In the genomic region with DNA sequence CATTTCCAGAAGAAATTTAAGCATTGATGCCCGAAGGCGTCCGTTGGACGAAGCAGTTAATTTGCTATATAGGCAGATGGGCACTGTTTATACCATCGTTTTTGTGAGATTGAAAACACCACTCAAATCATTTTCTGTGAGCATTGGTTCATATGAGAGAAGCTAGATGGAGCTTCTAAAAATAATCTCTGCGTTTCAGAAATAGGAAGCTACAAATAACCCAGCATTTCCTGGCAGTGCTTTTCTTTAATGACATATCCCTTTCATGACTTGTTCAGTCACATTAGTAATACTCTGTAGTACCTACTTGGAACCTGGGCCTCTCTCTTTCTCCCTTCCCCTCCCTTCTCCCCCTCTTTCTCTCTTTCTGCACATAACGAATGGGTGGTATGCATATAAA, we compare ENCODE assay signal across 8 mouse cellular contexts. TPM values are rescaled to one million over a fixed set of nuclear protein-coding genes. Genes with fewer than 3 reads are reported as not detected.
A peak's percentile ranks its signal among the peaks of the same experiment; 100 is the strongest.
DNase-seq lines count a peak whose midpoint lies in the region; ATAC-seq and TF ChIP-seq lines count a peak whose summit lies in the region.

No protein-coding gene starts in this region.

- H3K9ac ChIP-seq in limb, embryonic 15.5 days: peak overlapping the region; percentile 93

- peak overlapping the region; percentile 100 for H3K4me3 ChIP-seq in gastrocnemius, adult 2 months
- peak overlapping the region; percentile 83 for H3K4me3 ChIP-seq in embryonic fibroblast, embryonic 13.5 days (ENCODE audit: insufficient read depth, low read length)
- H3K4me3 ChIP-seq in limb, embryonic 15.5 days: peak overlapping the region; percentile 89

- H3K4me1 ChIP-seq in embryonic fibroblast, embryonic 13.5 days (ENCODE audit: control insufficient read depth, insufficient read depth, low read length): peaks cover 7% of the 10 kb centered on the region
- peaks cover 5% of the 10 kb centered on the region for H3K4me1 ChIP-seq in limb, embryonic 15.5 days

- no peaks in the 10 kb centered on the region for H3K9me3 ChIP-seq in limb, embryonic 15.5 days

- ATAC-seq in limb, embryonic 15.5 days (ENCODE audit: insufficient number of reproducible peaks, low FRiP score, low TSS enrichment, low read depth): no peak
- no peak for ATAC-seq in megakaryocyte-erythroid progenitor cell, adult 5-6 weeks (replicated peaks; ENCODE audit: low FRiP score, low TSS enrichment, poor library complexity, severe bottlenecking)

- WGBS in limb, embryonic 15.5 days: 24% methylated on average over 7 of the region's 7 CpGs

- no peak for TF ChIP-seq CTCF in gastrocnemius, adult 2 months (IDR thresholded peaks at IDR 0.05)
- no peak for TF ChIP-seq CTCF in embryonic fibroblast, embryonic 13.5 days (IDR thresholded peaks at IDR 0.05; ENCODE audit: borderline replicate concordance, insufficient read depth, low read length)

- TF ChIP-seq POLR2A in embryonic fibroblast, embryonic 13.5 days (IDR thresholded peaks at IDR 0.05; ENCODE audit: low read depth, low read length): no peak

- H3K4me2 ChIP-seq in limb, embryonic 15.5 days: peak overlapping the region; percentile 58

- H3K27me3 ChIP-seq in limb, embryonic 15.5 days: peaks cover 6% of the 10 kb centered on the region; the same call in 1 of the 2 replicates

- intact Hi-C loops in gastrocnemius, adult 2 months (cut with DNase I): loop anchor here (5.0 kb wide), 1 partner anchor 37 kb away; the partner anchor contains the start of gene Slc30a4

- DNase-seq in gastrocnemius, adult 2 months: no peak
- DNase-seq in gastrocnemius, postnatal 4 days (ENCODE audit: low spot score in 2 of 2): no peak
- DNase-seq in 416B (ENCODE audit: low read depth): peak; percentile 40
- no peak for DNase-seq in right cerebral cortex, postnatal 25 days
- no peak for DNase-seq in thymus, postnatal 4 days

- 0 out of 2 replicates have a peak, but pooled peaks cover 8% of the 10 kb centered on the region for H3K36me3 ChIP-seq in limb, embryonic 15.5 days

- H3K27ac ChIP-seq in gastrocnemius, adult 2 months: peak overlapping the region; percentile 99
- peak overlapping the region; percentile 56 for H3K27ac ChIP-seq in embryonic fibroblast, embryonic 13.5 days (ENCODE audit: insufficient read depth, low read length)
- H3K27ac ChIP-seq in limb, embryonic 15.5 days: peak overlapping the region; percentile 97; the same call in 1 of the 2 replicates

RNA-seq across cellular contexts. Expression of gene Bloc1s6, which starts 0.7 kb away (rescaled TPM):
- total RNA-seq in gastrocnemius, adult 2 months (2021): 10 to 100 TPM; 14.5 to 20.6 TPM
- total RNA-seq in gastrocnemius, postnatal 4 days (2021): 10 to 100 TPM; 23.8 to 26.0 TPM
- 36.4 and 36.5 TPM in 2 replicates for polyA plus RNA-seq in embryonic fibroblast, embryonic 13.5 days (2011; ENCODE audit: insufficient read length, low read depth, missing spikeins)
- 47.5 and 48.0 TPM in 2 replicates for polyA plus RNA-seq in limb, embryonic 15.5 days (2015; fragmentation: Nextera tagmentation; extraction: Ambion mirVana)
- 14.7 and 16.3 TPM in 2 replicates for total RNA-seq in megakaryocyte-erythroid progenitor cell, adult 5-6 weeks (2014; fragmentation: Nextera tagmentation)
- total RNA-seq in megakaryocyte-erythroid progenitor cell, adult 5-6 weeks (2017): 21.1 and 27.6 TPM in 2 replicates

RNA-seq across cellular contexts. Expression of gene Sqor, which starts 26.0 kb away (rescaled TPM):
- 10 to 100 TPM; 30.5 to 30.9 TPM for total RNA-seq in gastrocnemius, adult 2 months (2021)
- total RNA-seq in gastrocnemius, postnatal 4 days (2021): 10 to 100 TPM; 10.4 to 11.4 TPM
- polyA plus RNA-seq in embryonic fibroblast, embryonic 13.5 days (2011; ENCODE audit: insufficient read length, low read depth, missing spikeins): 16.2 and 22.2 TPM in 2 replicates
- 8.0 and 10.3 TPM in 2 replicates for polyA plus RNA-seq in limb, embryonic 15.5 days (2015; fragmentation: Nextera tagmentation; extraction: Ambion mirVana)
- 42.0 and 58.0 TPM in 2 replicates for total RNA-seq in megakaryocyte-erythroid progenitor cell, adult 5-6 weeks (2014; fragmentation: Nextera tagmentation)
- 32.6 and 48.8 TPM in 2 replicates for total RNA-seq in megakaryocyte-erythroid progenitor cell, adult 5-6 weeks (2017)

RNA-seq across cellular contexts. Expression of gene Slc30a4, which starts 36.6 kb away (rescaled TPM):
- total RNA-seq in gastrocnemius, adult 2 months (2021): 10 to 100 TPM; 14.4 to 14.8 TPM
- total RNA-seq in gastrocnemius, postnatal 4 days (2021): 10 to 100 TPM; 20.0 to 21.3 TPM
- polyA plus RNA-seq in embryonic fibroblast, embryonic 13.5 days (2011; ENCODE audit: insufficient read length, low read depth, missing spikeins): 42.6 and 44.5 TPM in 2 replicates
- polyA plus RNA-seq in limb, embryonic 15.5 days (2015; fragmentation: Nextera tagmentation; extraction: Ambion mirVana): 9.4 and 12.8 TPM in 2 replicates
- 0.59 and 0.64 TPM in 2 replicates for total RNA-seq in megakaryocyte-erythroid progenitor cell, adult 5-6 weeks (2014; fragmentation: Nextera tagmentation)
- total RNA-seq in megakaryocyte-erythroid progenitor cell, adult 5-6 weeks (2017): 1.0 and 1.2 TPM in 2 replicates

Comparison
In these comparisons a context has a peak if more than half of its experiments do, and no peak if none do; other contexts are left out.
1. RNA of gene Slc30a4, which starts 36.6 kb away (total RNA-seq): 20.0 to 21.3 TPM in gastrocnemius, postnatal 4 days and 14.4 to 14.8 TPM in gastrocnemius, adult 2 months; 0.59 to 1.2 TPM in megakaryocyte-erythroid progenitor cell, adult 5-6 weeks; every median in the first group is over 4 times any median in the second.
2. Peak in every context shown above with its lines, with median percentiles within 50 percentile points of each other: H3K27ac ChIP-seq and H3K4me3 ChIP-seq.